Mouse (Mus musculus) monocyte, adult 2 months (primary cell): ENCODE results near the gene Gm12185.
A peak's percentile ranks its signal among the peaks of the same experiment; 100 is the strongest.
"Not testable (repeated sequence)": the region's sequence is repeated elsewhere in the genome, so short reads cannot be mapped to it uniquely, and the experiment has no call there.

Experiments
- DNase-seq, 2 experiments: peaks; one replicate each; pipeline ENCODE4 v3.0.0; 2022; ENCODE audit warnings: low spot score in 2 of 2, low read depth in 1 of 2

Gm12185 gene

DNA sequence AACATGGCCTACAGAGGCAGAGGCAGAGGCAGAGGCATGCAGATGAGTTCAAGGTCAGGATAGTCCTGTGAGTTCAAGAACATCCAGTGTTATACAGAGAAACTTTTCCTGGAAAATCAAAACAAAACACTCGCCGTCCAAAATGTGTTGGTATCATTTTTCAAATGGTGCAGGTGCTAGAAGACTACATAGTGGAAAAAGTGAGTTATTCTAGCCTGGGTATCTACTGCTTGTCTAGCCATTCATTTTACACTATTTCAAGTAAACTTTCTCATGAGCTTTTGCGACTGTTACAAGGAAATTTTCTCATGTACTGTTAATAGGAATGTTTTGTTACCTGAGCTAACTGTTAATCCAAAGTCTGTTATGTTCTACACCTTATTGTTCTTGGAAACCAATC, 73.6 kb downstream of the Gm12185 start:
- DNase-seq: no peak

DNA sequence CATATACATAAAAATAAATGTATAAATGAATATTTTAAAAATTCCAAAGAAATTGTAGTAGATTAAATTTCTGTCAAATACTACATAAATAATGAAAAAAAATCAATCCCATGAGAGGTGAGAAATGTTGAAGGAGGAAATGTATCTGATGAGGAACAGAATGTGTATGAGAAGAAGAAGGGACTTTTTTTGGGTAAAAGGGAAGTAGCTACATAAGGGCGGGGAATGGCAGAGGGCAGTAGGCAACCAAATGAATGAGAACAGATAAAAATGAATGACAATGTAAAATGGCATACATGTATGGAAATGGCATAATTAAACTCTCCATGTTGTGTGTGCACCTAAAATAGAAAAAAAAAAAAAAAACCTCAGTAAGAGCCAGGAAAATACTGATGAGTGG, 78.4 kb downstream of the Gm12185 start:
- DNase-seq: no peak

- DNase-seq: no peak
Observed at GRCm38 (mm10) chr11:48908459-48908858, 83.6 kb downstream of the Gm12185 start.

DNA sequence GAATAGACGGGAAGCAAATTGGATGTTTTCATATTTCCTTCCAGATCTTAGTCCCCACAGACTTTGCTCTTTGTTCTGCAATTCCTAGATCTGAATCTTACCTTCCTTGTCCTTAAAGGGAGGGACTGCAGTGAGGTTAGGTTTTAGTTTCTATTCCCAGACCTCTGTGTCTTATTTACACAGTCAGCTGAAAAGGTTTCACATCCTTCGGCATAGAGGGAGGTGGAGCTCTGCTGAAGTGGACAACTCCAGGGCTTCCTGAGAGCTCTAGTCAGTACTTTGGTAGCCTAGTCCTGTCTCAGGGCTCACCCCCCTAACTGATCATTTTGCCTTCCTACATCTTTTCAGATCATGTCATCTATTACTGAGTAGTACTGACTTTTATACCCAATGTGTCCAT, 90.0 kb downstream of the Gm12185 start, which contains the start of gene Gm5431:
Gm5431 (minus strand) TSS at position 194 of the 400 bp plus-strand sequence.
- peak in 1 of 2 experiments; percentile 2 for DNase-seq

DNA sequence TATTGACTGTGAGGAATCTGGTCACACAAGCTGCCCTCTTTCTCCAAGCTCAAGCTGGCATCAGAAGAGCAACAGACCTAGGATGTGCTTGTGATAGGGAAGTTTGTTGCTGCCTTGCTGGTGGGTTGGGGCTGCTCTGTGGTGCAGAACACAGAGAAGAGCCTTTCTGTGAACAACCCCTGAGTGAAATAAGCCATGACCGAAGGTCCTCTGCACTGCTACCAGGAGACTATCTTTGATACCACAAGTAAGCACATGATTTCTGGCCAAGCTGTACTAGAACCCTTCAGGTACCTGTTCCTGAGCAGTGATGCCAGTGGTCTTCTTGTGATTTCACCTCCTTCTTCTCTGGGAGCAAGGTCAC, 90.5 kb downstream of the Gm12185 start:
- DNase-seq: not testable (repeated sequence)

DNA sequence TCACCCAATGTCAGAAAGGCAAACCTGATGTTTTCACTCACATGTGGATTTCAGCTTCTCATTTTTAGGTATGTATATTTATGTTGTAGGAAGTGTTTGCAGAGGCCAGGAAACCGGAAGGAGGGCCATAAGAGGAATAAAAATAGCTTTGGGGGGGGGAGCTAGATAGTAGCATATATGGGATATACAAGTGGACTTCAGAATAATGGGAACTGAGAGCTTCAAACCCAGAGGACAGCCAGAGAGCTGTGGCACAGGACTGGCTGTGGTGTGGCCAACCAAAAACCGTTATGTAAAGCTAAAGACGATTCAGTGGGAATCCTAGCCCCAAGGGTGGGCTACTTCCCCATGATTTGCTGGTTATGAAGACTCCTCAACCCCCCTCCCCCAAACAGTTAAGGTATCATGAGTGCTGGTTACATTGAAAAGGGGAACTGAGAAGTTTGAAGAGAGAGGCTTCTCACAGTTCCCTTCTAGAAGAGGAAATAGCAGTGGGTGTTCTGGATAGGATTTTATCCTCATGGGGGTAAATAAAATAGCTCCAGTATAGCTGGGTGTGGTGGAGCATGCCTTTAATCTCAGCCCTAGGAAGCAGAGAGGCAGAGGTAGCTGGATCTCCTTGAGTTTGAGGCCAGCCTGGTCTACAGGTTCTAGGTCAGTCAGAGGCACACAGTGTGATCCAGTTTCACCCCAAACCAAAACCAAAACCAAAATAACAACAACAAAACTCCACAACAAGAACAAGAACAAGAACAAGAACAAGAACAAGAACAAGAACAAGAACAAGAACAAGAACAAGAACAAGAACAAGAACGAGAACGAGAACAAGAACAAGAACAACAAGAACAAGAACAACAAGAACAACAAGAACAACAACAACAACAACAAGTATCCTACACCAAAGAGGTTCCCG, 91.1 kb downstream of the Gm12185 start:
- DNase-seq: peak; percentile 8 to 28

DNA sequence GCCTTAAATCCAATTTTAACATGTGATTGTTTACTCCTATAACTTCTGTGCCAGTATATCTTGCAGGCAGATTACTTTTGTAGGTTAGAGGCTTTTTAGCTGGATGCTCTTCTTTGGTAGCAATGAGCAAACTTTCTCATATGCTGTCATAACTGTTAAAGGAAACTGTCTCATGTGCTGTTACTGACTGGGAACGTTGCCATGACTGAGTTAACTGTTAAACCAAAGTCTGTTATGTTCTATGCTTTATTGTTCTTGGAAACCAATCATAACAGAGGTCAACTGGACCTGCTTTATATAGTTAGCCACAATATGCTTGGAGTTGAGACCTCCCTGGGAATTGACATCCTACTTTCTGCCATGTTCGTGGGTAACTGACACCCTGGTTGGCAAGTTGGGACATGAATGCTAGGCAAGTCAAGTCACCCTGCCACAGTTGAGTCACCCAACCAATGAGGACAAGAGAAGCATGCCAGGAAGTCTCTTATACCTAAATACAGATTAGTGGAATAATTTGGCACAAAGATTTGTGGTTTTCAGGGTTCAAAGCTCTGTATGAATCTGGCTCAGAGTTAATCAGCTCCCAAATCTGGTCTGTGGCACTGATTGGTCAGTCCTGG, 93.1 kb downstream of the Gm12185 start:
- DNase-seq: no peak

DNA sequence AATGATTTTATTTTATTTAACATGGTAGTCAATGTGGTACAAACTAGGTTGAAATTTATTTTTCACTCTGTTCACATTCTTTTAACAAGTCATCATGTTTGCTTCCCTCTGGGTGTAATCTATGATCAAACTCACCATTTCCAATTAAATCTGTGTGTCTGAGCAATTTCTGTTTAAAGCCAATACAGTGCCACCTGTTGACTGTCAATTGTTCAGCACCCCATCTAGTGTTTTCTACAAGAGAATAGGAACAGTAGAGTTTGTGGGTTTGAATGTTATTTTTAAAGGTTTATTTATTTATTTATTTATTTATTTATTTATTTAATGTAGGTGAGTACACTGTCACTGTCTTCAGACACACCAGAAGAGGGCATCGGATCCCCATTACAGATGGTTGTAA, 115.3 kb downstream of the Gm12185 start:
- DNase-seq: no peak

GRCm38 (mm10) chr11:48875343-48875837, 116.6 kb downstream of the Gm12185 start:
- not testable (repeated sequence) for DNase-seq

- no peak for DNase-seq
Observed at GRCm38 (mm10) chr11:48874465-48874864, 117.6 kb downstream of the Gm12185 start.

DNA sequence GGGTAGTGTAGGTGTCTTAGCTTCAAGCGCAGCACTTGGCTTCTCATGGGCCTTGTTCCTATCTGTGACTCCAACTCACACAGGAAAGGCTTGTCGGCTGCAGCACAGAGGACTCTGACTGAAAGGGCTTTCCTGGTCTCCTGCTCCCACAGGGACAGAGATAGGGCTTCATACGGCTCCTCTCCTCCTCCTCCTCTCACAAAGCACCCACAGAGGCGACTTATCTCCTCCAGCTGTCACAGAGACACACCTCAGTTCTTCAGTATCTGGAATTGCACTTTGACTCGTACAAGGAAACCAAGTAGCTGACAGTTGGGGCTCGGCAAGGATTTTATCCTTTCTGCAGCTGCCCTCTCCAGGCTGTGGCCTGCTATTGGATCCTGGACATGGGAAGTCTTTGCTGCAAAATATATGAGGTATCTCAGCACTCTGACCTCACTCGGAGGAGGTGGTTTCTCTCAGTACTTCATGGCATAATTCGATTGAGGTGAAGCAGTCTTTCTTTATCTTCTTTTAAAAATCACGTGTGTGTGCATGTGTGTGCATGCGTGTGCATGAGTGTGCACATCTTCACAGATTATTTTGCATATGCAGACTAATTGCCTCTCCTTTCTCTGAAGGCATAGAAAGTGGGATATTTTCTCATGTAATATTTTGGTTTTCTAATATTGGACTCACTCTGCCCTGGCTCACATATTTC, 118.3 kb downstream of the Gm12185 start:
- DNase-seq: no peak

- DNase-seq: no peak
Observed at GRCm38 (mm10) chr11:48872695-48873300, 119.2 kb downstream of the Gm12185 start.

- DNase-seq: no peak
Observed at GRCm38 (mm10) chr11:48871817-48872541, 120.0 kb downstream of the Gm12185 start.

DNA sequence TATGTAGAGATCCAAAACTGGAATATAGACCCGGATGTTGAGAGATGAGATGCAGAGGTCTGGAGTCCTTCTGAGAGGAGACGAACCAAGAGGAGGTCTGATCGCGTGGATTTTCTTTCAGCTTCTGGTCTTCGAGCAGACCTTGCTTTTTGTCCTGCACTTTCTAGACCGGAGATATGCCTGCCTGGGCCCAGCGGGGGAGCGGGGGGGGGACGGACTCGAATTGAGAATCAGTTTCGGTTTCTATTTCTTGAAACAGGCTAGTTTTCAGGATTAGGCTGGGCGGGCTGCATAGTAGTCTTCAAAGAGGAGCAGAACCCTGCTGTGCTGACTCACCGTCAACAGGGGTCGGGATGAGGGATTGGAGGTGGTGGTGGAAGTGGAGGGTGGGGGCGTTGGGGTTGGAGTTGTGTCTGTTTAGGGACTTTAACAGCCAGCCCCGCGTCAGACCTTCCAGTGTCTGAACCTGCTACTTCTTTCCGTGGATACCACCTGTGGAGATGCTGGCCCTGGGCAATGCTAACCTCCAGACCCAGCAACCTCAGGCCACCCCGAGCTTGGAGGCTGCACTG, 120.7 kb downstream of the Gm12185 start, which contains the start of gene Irgm1:
Irgm1 (minus strand) TSS at position 483 of the 572 bp plus-strand sequence.
- DNase-seq: no peak

- DNase-seq: no peak
Observed at GRCm38 (mm10) chr11:48870781-48871180, 121.2 kb downstream of the Gm12185 start.

DNA sequence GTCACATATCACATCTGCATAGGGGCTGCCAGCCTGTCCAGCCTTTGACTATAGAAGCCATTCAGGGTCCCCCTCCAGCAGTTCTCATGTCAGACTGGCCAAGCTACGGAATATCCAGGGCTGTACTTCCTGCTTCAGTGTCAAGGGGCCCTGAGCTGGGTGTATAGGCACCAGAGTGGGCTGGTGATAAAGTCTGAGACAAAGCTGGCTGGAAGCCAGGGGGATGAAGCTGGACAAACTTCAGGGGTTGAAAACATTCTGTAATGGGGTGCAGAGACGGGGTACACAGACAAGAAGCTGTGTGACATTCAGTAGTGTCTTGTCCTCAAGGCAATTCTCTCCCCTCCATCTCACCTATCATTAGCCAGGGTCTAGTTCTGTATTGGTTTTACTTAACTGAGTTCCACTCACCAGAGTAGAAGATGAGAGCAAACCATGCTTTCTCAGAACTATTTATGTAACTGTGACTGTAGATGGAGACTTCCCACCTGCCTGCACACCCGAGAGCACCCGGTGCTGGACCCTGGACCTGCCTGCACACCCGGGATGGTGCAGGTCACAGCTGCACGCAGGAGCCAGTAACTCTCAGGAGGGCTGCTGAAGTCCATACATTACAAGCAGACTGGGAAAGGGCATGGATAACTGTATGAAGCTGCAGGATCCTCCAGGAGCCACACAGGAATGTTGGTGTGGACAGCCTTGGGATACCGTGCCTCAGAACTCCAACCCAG, 122.5 kb downstream of the Gm12185 start:
- no peak for DNase-seq

DNA sequence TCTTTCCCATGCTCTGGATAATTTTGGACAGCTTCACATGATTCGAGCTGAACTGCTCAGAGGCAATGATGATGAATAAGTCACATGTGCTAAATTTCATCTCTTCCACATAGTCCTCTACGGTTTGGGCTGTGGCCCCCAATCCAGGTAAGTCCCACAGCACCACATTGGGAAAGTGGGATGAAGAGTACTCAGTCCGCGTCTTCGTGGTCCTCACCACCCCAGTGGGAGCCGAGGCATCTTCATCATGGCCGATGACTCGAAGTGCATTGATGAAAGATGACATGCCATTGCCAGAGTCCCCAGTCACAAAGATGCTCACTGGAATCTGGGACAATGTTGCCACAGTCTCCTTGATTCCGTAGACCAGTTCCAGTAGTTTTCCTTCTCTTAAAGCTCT, 125.5 kb downstream of the Gm12185 start:
- no peak for DNase-seq

DNA sequence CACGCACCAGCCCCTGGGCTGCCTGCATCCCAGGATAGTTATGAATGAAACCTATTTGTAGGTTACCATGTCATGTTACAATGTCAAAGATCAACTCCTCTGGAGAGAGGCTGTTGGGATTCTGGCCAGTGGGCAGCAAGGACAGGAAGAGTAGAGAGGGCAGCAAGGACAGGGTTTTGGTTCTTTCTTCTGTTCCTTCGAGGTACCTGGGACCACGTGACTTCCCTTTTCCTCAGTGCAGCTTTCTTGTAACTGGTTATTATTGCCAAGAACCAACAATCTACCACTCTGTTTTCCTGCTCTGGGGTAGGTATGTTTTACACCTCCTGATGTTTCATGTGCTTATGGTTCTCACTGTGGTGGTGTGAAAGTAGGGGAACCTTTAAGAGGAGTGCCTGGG, 128.2 kb downstream of the Gm12185 start:
- no peak for DNase-seq

DNA sequence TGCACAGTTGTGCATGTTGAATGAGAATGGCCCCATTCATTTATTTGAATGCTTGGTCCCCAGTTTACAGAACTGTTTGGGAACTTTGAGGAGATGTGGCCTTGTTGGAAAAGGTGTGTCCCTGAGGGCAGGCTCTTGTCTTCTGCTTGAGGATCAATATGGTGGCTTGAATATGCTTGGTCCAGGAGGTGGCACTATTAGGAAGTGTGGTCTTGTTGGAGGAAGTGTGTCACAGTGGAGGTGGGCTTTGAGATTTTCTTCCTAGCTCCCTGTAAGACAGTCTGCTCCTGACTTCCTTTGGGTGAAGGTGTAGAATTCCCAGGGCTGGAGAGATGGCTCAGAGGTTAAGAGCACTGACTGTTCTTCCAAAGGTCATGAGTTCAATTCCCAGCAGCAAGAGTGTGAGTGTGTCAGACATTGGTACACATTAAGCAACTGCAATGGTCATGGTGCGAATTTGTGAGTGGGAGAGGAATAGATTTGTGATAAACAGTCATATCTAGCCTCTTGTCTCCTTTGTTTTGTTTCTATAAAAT, 129.2 kb downstream of the Gm12185 start:
- no peak for DNase-seq
